Mouse (Mus musculus) neural tube, embryonic 11.5 days (tissue): Measurements from ENCODE around the gene Col6a6. TPM values are rescaled to one million over a fixed set of nuclear protein-coding genes. Genes with fewer than 3 reads are reported as not detected.

Source experiments
- ATAC-seq: fragments of 200-750 bp; cut with Nextera tagmentation; 2 replicates; pipeline ENCODE4 v1.8.0; 2017; ENCODE audit warnings: moderate number of reproducible peaks, mild to moderate bottlenecking, moderate TSS enrichment, moderate library complexity; ENCODE audit not compliant: insufficient read depth, low FRiP score, low TSS enrichment
- DNase-seq: peaks from one replicate; pipeline ENCODE4 v3.0.0-alpha.2; 2015; ENCODE audit warnings: low spot score
- H3K27ac ChIP-seq: fragments of 300-500 bp; sonication (generic); 2 replicates; pipeline ENCODE4 v1.5.1; 2014; ENCODE audit warnings: low read depth, mild to moderate bottlenecking, low read length
- H3K27me3 ChIP-seq: fragments of 300-500 bp; sonication (generic); 2 replicates; pipeline ENCODE4 v1.6.1; 2014; ENCODE audit warnings: mild to moderate bottlenecking, low read length, mixed read lengths; ENCODE audit not compliant: control insufficient read depth, insufficient read depth
- H3K36me3 ChIP-seq: fragments of 300-500 bp; sonication (generic); 2 replicates; pipeline ENCODE4 v1.6.1; 2014; ENCODE audit warnings: mild to moderate bottlenecking, low read length, moderate library complexity, mixed read lengths; ENCODE audit not compliant: control insufficient read depth, insufficient read depth
- H3K4me1 ChIP-seq: fragments of 300-500 bp; sonication (generic); 2 replicates; pipeline ENCODE4 v1.6.1; 2014; ENCODE audit warnings: low read length, mixed read lengths; ENCODE audit not compliant: control insufficient read depth, insufficient read depth
- H3K4me2 ChIP-seq: fragments of 300-500 bp; sonication (generic); 2 replicates; pipeline ENCODE4 v1.6.1; 2014; ENCODE audit warnings: low read depth, mild to moderate bottlenecking, moderate library complexity
- H3K4me3 ChIP-seq: fragments of 300-500 bp; sonication (generic); 2 replicates; pipeline ENCODE4 v1.5.1; 2014; ENCODE audit warnings: low read depth, low read length
- H3K9ac ChIP-seq: fragments of 300-500 bp; sonication (generic); 2 replicates; pipeline ENCODE4 v1.6.1; 2014; ENCODE audit warnings: mild to moderate bottlenecking, low read length
- H3K9me3 ChIP-seq: fragments of 300-500 bp; sonication (generic); 2 replicates; pipeline ENCODE4 v1.6.1; 2016; ENCODE audit warnings: low read length; ENCODE audit not compliant: control insufficient read depth
- WGBS: fragments of 180-500 bp; shearing (Covaris S2); extraction: QIAGEN DNeasy Blood & Tissue Kit; methylation state at CpG from one replicate; pipeline ENCODE4 v1.1.7; 2014; 5-methylcytosine and 5-hydroxymethylcytosine counted together
- polyA plus RNA-seq: library from polyadenylated mRNA; unstranded; fragments of >200 nt; fragmentation: Nextera tagmentation; extraction: Ambion mirVana; gene quantifications from 2 replicates; pipeline ENCODE4 v1.2.1, GENCODE M21; 2014

The Col6a6 gene
- polyA plus RNA-seq, 1 experiment from 2014 or later = 0.13 TPM

GRCm38 (mm10) chr9:105765891-105766290 is 62.1 kb downstream of the Col6a6 start:
- H3K4me1 ChIP-seq = no peaks in the 10 kb centered on the region
- ATAC-seq (no peak), DNase-seq (no peak)
- H3K4me2 ChIP-seq = no peak overlapping the region
- no peaks in the 10 kb centered on the region for H3K27me3 ChIP-seq
- no peak overlapping the region for H3K27ac ChIP-seq
- 77% methylated on average over 2 of the region's 2 CpGs for WGBS
- no peaks in the 10 kb centered on the region for H3K36me3 ChIP-seq
- H3K9ac ChIP-seq = no peak overlapping the region
- H3K9me3 ChIP-seq = no peaks in the 10 kb centered on the region
- no peak overlapping the region for H3K4me3 ChIP-seq

DNA sequence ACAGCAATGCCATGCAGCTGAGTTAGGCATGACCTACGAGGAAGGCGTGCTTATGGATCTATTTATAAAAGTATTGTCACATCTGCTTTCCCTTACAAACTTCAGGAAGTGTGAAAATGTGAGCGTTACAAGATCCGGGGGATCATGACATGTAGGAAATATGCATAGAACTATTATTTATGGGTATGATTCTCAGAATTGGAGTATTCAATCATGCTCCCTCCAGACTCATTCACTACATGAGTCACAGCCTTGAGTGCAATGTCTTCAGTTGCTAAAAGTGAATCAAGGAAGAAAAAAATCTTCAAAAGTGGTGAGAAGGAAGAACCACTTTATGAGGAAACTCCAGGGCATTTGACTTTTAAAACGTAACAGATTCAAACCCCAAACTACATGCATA is 63.3 kb downstream of the Col6a6 start:
- ATAC-seq = no peak
- H3K9me3 ChIP-seq = no peaks in the 10 kb centered on the region
- H3K4me1 ChIP-seq = no peaks in the 10 kb centered on the region
- WGBS = 75% methylated on average over 5 of the region's 5 CpGs
- DNase-seq = no peak
- no peaks in the 10 kb centered on the region for H3K36me3 ChIP-seq
- H3K9ac ChIP-seq = no peak overlapping the region
- H3K4me2 ChIP-seq = no peak overlapping the region
- H3K27ac ChIP-seq = no peak overlapping the region
- no peak overlapping the region for H3K4me3 ChIP-seq
- H3K27me3 ChIP-seq = no peaks in the 10 kb centered on the region

GRCm38 (mm10) chr9:105764127-105764526 is 63.8 kb downstream of the Col6a6 start:
- H3K4me3 ChIP-seq = no peak overlapping the region
- H3K4me1 ChIP-seq = no peaks in the 10 kb centered on the region
- H3K9me3 ChIP-seq = no peaks in the 10 kb centered on the region
- 81% methylated on average over 5 of the region's 5 CpGs for WGBS
- no peaks in the 10 kb centered on the region for H3K36me3 ChIP-seq
- no peak overlapping the region for H3K9ac ChIP-seq
- ATAC-seq = no peak
- no peak overlapping the region for H3K27ac ChIP-seq
- H3K4me2 ChIP-seq = no peak overlapping the region
- no peaks in the 10 kb centered on the region for H3K27me3 ChIP-seq
- no peak for DNase-seq

DNA sequence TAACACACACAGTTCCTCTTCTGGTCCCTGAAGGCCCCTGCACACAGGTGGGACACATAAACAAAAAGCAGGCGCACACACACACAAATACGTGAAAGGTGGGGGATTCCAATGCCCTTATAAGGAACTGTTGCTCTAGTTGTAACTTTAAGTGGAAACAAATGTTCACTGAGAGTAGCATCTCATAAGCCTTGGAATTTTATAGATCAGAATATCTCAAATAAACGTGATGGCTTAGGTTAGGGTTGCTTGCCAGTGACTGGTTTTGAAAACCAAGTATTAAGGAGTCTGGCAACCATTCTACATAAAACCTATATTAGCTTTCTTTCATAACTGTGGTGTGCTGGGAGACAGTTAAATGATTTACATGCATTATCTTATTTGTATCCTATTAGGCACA is 64.3 kb downstream of the Col6a6 start:
- no peak overlapping the region for H3K4me3 ChIP-seq
- H3K4me2 ChIP-seq = no peak overlapping the region
- no peaks in the 10 kb centered on the region for H3K27me3 ChIP-seq
- H3K27ac ChIP-seq = no peak overlapping the region
- DNase-seq = no peak
- H3K9ac ChIP-seq = no peak overlapping the region
- H3K4me1 ChIP-seq = no peaks in the 10 kb centered on the region
- ATAC-seq = no peak
- WGBS = 78% methylated on average over 3 of the region's 3 CpGs
- H3K36me3 ChIP-seq = no peaks in the 10 kb centered on the region
- no peaks in the 10 kb centered on the region for H3K9me3 ChIP-seq

GRCm38 (mm10) chr9:105762274-105762673 is 65.7 kb downstream of the Col6a6 start:
- no peak overlapping the region for H3K27ac ChIP-seq
- ATAC-seq = no peak
- 92% methylated on average over 7 of the region's 7 CpGs for WGBS

GRCm38 (mm10) chr9:105758861-105759260 is 69.1 kb downstream of the Col6a6 start:
- H3K4me2 ChIP-seq = no peak overlapping the region
- no peaks in the 10 kb centered on the region for H3K27me3 ChIP-seq
- 67% methylated on average over 5 of the region's 5 CpGs for WGBS
- H3K4me3 ChIP-seq = no peak overlapping the region
- DNase-seq = no peak
- H3K27ac ChIP-seq = no peak overlapping the region
- H3K4me1 ChIP-seq = no peaks in the 10 kb centered on the region
- H3K9me3 ChIP-seq = no peaks in the 10 kb centered on the region
- no peak for ATAC-seq
- H3K9ac ChIP-seq = no peak overlapping the region
- no peaks in the 10 kb centered on the region for H3K36me3 ChIP-seq

More at GRCm38 (mm10) chr9:105762274-105762673, 65.7 kb downstream of the Col6a6 start:
- H3K9ac ChIP-seq = no peak overlapping the region
- no peak for DNase-seq
- no peaks in the 10 kb centered on the region for H3K9me3 ChIP-seq
- H3K4me3 ChIP-seq = no peak overlapping the region
- no peaks in the 10 kb centered on the region for H3K27me3 ChIP-seq
- no peaks in the 10 kb centered on the region for H3K36me3 ChIP-seq
- H3K4me1 ChIP-seq = no peaks in the 10 kb centered on the region
- no peak overlapping the region for H3K4me2 ChIP-seq

- Histone ChIP-seq H3K9ac (no peak overlapping the region), H3K27ac (no peak overlapping the region), H3K4me1 (no peaks in the 10 kb centered on the region), H3K4me3 (no peak overlapping the region), H3K36me3 (no peaks in the 10 kb centered on the region), H3K9me3 (no peaks in the 10 kb centered on the region), H3K4me2 (no peak overlapping the region), H3K27me3 (no peaks in the 10 kb centered on the region)
- WGBS = 71% methylated on average over 14 of the region's 14 CpGs
- ATAC-seq (no peak), DNase-seq (no peak)
Observed at GRCm38 (mm10) chr9:105758173-105758765, 69.7 kb downstream of the Col6a6 start.

GRCm38 (mm10) chr9:105754256-105754655 is 73.7 kb downstream of the Col6a6 start:
- Histone ChIP-seq H3K9ac (no peak overlapping the region), H3K27ac (no peak overlapping the region), H3K36me3 (no peaks in the 10 kb centered on the region), H3K4me1 (no peaks in the 10 kb centered on the region), H3K4me3 (no peak overlapping the region), H3K4me2 (no peak overlapping the region), H3K27me3 (no peaks in the 10 kb centered on the region), H3K9me3 (no peaks in the 10 kb centered on the region)
- DNase-seq (no peak), ATAC-seq (no peak)
- WGBS = 57% methylated on average over 1 of the region's 1 CpGs

- 85% methylated on average over 3 of the region's 3 CpGs for WGBS
- no peak overlapping the region for H3K27ac ChIP-seq
- no peak overlapping the region for H3K4me3 ChIP-seq
- no peak for ATAC-seq
- no peak overlapping the region for H3K9ac ChIP-seq
- DNase-seq = no peak
- H3K27me3 ChIP-seq = no peaks in the 10 kb centered on the region
- H3K9me3 ChIP-seq = no peaks in the 10 kb centered on the region
- no peaks in the 10 kb centered on the region for H3K4me1 ChIP-seq
- no peaks in the 10 kb centered on the region for H3K36me3 ChIP-seq
- no peak overlapping the region for H3K4me2 ChIP-seq
Observed at GRCm38 (mm10) chr9:105745861-105746260, 82.1 kb downstream of the Col6a6 start.
